Comparison of ENCODE assay signal across 7 mouse cellular contexts in the genomic region with DNA sequence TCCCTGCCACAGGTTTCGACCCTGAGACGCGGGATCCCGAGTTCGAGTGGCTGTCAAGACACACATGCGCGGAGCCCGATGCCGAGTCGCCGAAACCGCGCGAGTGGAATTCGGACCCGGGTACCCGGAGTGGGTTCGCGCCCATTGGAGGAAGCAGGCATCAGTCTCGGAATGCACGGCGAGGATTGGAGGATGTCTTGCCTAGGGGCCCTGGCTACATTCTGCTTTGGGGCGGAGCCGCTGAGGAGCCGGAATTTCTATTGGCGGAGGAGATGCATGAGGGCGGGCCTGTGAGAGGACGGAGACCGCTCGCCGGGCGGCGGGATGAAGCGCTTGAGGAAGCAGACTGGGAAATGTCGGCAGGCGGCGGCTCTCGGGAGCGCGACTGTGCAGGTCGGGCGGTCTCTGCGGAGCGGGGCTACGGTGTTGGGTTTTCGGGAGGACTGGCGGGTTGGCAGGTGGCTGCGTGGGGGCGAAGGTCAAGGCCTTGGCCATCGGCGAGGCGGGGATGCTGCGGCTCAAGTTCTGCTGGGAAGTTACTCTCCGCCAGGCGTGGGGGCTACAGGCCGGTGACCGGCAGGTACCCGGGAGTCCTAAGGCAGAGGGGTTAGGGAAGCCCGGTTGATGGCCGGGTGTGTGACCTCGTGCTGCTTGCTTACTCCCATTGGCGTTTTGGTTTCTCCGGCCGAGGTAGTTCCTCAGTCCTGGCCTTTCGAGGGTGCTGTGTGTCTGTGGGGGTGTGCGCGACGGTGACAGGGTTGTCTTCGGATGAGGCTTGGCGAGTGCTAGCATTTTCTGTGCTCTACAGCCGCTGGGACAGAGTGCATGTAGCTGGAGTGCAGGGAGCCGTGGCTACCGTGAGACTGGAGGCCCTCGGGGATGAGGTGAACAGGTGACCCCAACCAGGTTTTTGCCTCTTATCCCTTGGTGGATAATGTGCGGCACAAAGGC. TPM values are rescaled to one million over a fixed set of nuclear protein-coding genes. Genes with fewer than 3 reads are reported as not detected.
A peak's percentile ranks its signal among the peaks of the same experiment; 100 is the strongest.
DNase-seq lines count a peak whose midpoint lies in the region; ATAC-seq lines count a peak whose summit lies in the region.

No protein-coding gene starts in this region.

- WGBS in intestine, embryonic 15.5 days: under 1% methylated on average over 74 of the region's 75 CpGs
- WGBS in midbrain, embryonic 10.5 days: under 1% methylated on average over 75 of the region's 75 CpGs

- peak overlapping the region; percentile 93 for H3K4me2 ChIP-seq in intestine, embryonic 15.5 days (replicated peaks)

- no peaks in the 10 kb centered on the region for H3K9me3 ChIP-seq in intestine, embryonic 15.5 days
- no peaks in the 10 kb centered on the region for H3K9me3 ChIP-seq in midbrain, embryonic 10.5 days (replicated peaks)

- H3K4me3 ChIP-seq in intestine, embryonic 15.5 days (replicated peaks): peak overlapping the region; percentile 83
- H3K4me3 ChIP-seq in midbrain, embryonic 10.5 days: peak overlapping the region; percentile 71

- no peaks in the 10 kb centered on the region for H3K27me3 ChIP-seq in intestine, embryonic 15.5 days (replicated peaks)
- peaks cover 28% of the 10 kb centered on the region for H3K27me3 ChIP-seq in midbrain, embryonic 10.5 days (ENCODE audit: low read depth, poor library complexity, severe bottlenecking)

- peak overlapping the region; percentile 81 for H3K9ac ChIP-seq in intestine, embryonic 15.5 days

- H3K27ac ChIP-seq in intestine, embryonic 15.5 days: peak overlapping the region; percentile 36; the same call in 1 of the 2 replicates
- H3K27ac ChIP-seq in midbrain, embryonic 10.5 days (replicated peaks): peak overlapping the region; percentile 80

- peak; percentile 99 for ATAC-seq in intestine, embryonic 15.5 days

- peak; percentile 95 to 96 for DNase-seq in adrenal gland, adult 18-20 months (ENCODE audit: low spot score in 2 of 2)
- peak; percentile 98 for DNase-seq in embryo, embryonic 11 days
- DNase-seq in gastrocnemius, postnatal 36 days: peak; percentile 96 to 98
- peak; percentile 97 to 99 for DNase-seq in left cerebral cortex, postnatal 25 days (ENCODE audit: low spot score in 2 of 2)
- peak; percentile 97 for DNase-seq in midbrain, embryonic 10.5 days (ENCODE audit: low spot score)
- DNase-seq in right cerebral cortex, postnatal 4 days: peak; percentile 95

- H3K36me3 ChIP-seq in intestine, embryonic 15.5 days: no peaks in the 10 kb centered on the region
- no peaks in the 10 kb centered on the region for H3K36me3 ChIP-seq in midbrain, embryonic 10.5 days

- intact Hi-C loops in gastrocnemius, postnatal 36 days (cut with DNase I): loop anchor here (5.0 kb wide), 1 partner anchor 51 kb away; a partner anchor contains a TSS
- intact Hi-C loops in left cerebral cortex, postnatal 25 days (cut with DNase I): no loop called here

- peaks cover 26% of the 10 kb centered on the region for H3K4me1 ChIP-seq in intestine, embryonic 15.5 days (replicated peaks)
- peaks cover 43% of the 10 kb centered on the region for H3K4me1 ChIP-seq in midbrain, embryonic 10.5 days

RNA-seq across cellular contexts. Expression of a gene that starts 9.9 kb away (rescaled TPM):
- total RNA-seq in adrenal gland, adult 18-20 months (2021): 10 to 100 TPM; 16.9 to 18.8 TPM
- total RNA-seq in gastrocnemius, postnatal 36 days (2021): 10 to 100 TPM; 10.8 to 11.0 TPM
- 24.4 and 28.7 TPM in 2 replicates for polyA plus RNA-seq in intestine, embryonic 15.5 days (2015; fragmentation: Nextera tagmentation; extraction: Ambion mirVana)
- 10 to 100 TPM; 35.3 to 36.4 TPM for total RNA-seq in left cerebral cortex, postnatal 25 days (2021)
- 25.7 and 26.1 TPM in 2 replicates for polyA plus RNA-seq in midbrain, embryonic 10.5 days (2016; fragmentation: Nextera tagmentation; extraction: Ambion mirVana)

RNA-seq across cellular contexts. Expression of a gene that starts 37.0 kb away (rescaled TPM):
- 10 to 100 TPM; 33.1 to 34.9 TPM for total RNA-seq in adrenal gland, adult 18-20 months (2021)
- total RNA-seq in gastrocnemius, postnatal 36 days (2021): 10 to 100 TPM; 10.1 to 12.8 TPM
- 131 and 133 TPM in 2 replicates for polyA plus RNA-seq in intestine, embryonic 15.5 days (2015; fragmentation: Nextera tagmentation; extraction: Ambion mirVana)
- 10 to 100 TPM; 31.6 to 33.7 TPM for total RNA-seq in left cerebral cortex, postnatal 25 days (2021)
- 247 and 256 TPM in 2 replicates for polyA plus RNA-seq in midbrain, embryonic 10.5 days (2016; fragmentation: Nextera tagmentation; extraction: Ambion mirVana)

RNA-seq across cellular contexts. Expression of a gene that starts 50.3 kb away (rescaled TPM):
- 10 to 100 TPM; 27.0 TPM for total RNA-seq in adrenal gland, adult 18-20 months (2021)
- total RNA-seq in gastrocnemius, postnatal 36 days (2021): 10 to 100 TPM; 11.6 to 12.2 TPM
- 13.6 TPM in 2 replicates for polyA plus RNA-seq in intestine, embryonic 15.5 days (2015; fragmentation: Nextera tagmentation; extraction: Ambion mirVana)
- 10 to 100 TPM; 25.2 to 29.7 TPM for total RNA-seq in left cerebral cortex, postnatal 25 days (2021)
- 19.2 and 21.5 TPM in 2 replicates for polyA plus RNA-seq in midbrain, embryonic 10.5 days (2016; fragmentation: Nextera tagmentation; extraction: Ambion mirVana)

RNA-seq across cellular contexts. Expression of a gene that starts 51.1 kb away (rescaled TPM):
- total RNA-seq in adrenal gland, adult 18-20 months (2021): 10 to 100 TPM in 1 of 2 experiments, 1 to 10 TPM in 1; 6.3 to 15.0 TPM
- 100 to 1,000 TPM; 216 to 338 TPM for total RNA-seq in gastrocnemius, postnatal 36 days (2021)
- 8.8 and 11.8 TPM in 2 replicates for polyA plus RNA-seq in intestine, embryonic 15.5 days (2015; fragmentation: Nextera tagmentation; extraction: Ambion mirVana)
- total RNA-seq in left cerebral cortex, postnatal 25 days (2021): 1 to 10 TPM; 1.5 to 1.8 TPM
- 4.6 and 5.8 TPM in 2 replicates for polyA plus RNA-seq in midbrain, embryonic 10.5 days (2016; fragmentation: Nextera tagmentation; extraction: Ambion mirVana)

RNA-seq across cellular contexts. Expression of a gene that starts 58.2 kb away (rescaled TPM):
- 10 to 100 TPM; 32.5 to 35.7 TPM for total RNA-seq in adrenal gland, adult 18-20 months (2021)
- 10 to 100 TPM; 15.4 to 16.7 TPM for total RNA-seq in gastrocnemius, postnatal 36 days (2021)
- polyA plus RNA-seq in intestine, embryonic 15.5 days (2015; fragmentation: Nextera tagmentation; extraction: Ambion mirVana): 58.7 and 67.6 TPM in 2 replicates
- total RNA-seq in left cerebral cortex, postnatal 25 days (2021): 10 to 100 TPM; 13.8 to 17.9 TPM
- polyA plus RNA-seq in midbrain, embryonic 10.5 days (2016; fragmentation: Nextera tagmentation; extraction: Ambion mirVana): 63.6 and 68.0 TPM in 2 replicates

Comparison
In these comparisons a context has a peak if more than half of its experiments do, and no peak if none do; other contexts are left out.
1. Peak in every context shown above with its lines: DNase-seq, ATAC-seq, H3K4me3 ChIP-seq and H3K27ac ChIP-seq.